In the genomic region with DNA sequence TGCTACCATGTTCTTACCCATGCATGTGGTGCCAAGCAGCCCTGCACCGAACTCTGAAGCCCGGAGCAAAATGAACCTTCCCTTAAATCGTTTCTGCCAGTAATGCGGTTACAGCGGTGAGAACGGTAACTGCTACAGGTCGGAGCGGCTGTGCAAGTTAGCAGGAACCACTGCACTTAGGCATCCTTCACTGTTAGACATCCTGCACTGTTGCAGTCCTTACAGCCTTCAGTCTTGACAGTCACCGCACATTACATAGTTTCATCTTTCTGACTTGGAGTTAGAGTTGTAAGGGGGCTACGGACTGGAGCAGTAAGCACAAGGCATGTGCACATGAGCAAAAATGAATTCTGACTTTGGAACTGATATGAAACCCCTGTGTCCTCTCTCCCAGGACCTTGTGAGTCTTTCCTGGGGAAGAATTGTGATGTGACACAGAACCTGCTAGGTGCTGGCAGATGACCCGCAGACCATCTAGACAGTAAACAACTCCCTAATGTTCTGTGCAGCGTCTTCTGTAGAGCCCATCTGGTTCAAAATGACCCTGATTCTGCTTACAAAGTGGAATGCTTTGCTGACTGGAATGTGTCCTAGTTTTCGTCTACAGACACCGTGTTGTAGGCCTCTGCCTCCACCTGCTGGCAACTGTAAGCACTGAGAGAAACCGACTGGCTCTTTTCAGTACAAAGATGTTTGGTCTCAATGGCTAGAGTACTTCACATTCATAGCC, we compare ENCODE assay signal across 8 mouse cellular contexts.
DNase-seq lines count a peak whose midpoint lies in the region; ATAC-seq and TF ChIP-seq lines count a peak whose summit lies in the region.

No protein-coding gene starts in this region.

- DNase-seq in liver, adult 2 months (ENCODE audit: extremely low read depth, low read depth, low spot score) = peak; percentile 9
- DNase-seq in liver, embryonic 11.5 days (ENCODE audit: low spot score) = no peak
- DNase-seq in embryo, embryonic 10 days (ENCODE audit: low spot score) = peak; percentile 85
- peak; percentile 61 for DNase-seq in gastrocnemius, postnatal 10 days
- DNase-seq in thymus, postnatal 4 days = peak; percentile 60

- no peak overlapping the region for H3K27ac ChIP-seq in liver, adult 2 months (replicated peaks; ENCODE audit: insufficient read depth, low read depth, low read length)
- H3K27ac ChIP-seq in liver, embryonic 11.5 days (ENCODE audit: low read depth, low read length) = no peak overlapping the region
- 0 out of 2 replicates have a peak overlapping the region, but pooled peaks have one; percentile 6 for H3K27ac ChIP-seq in kidney, embryonic 15.5 days
- H3K27ac ChIP-seq in limb, embryonic 13.5 days = peak overlapping the region; percentile 22; the same call in 1 of the 2 replicates
- 0 out of 2 replicates have a peak overlapping the region, but pooled peaks have one; percentile 33 for H3K27ac ChIP-seq in neural tube, embryonic 13.5 days (replicated peaks)

- H3K79me2 ChIP-seq in liver, adult 2 months (ENCODE audit: control insufficient read depth, insufficient read depth, low read length) = no peaks in the 10 kb centered on the region

- peaks cover 1% of the 10 kb centered on the region; the same call in 1 of the 2 replicates for H3K36me3 ChIP-seq in liver, adult 2 months (ENCODE audit: control insufficient read depth, insufficient read depth, low read length)
- H3K36me3 ChIP-seq in liver, embryonic 11.5 days (ENCODE audit: control insufficient read depth, insufficient read depth, low read length) = no peaks in the 10 kb centered on the region
- no peaks in the 10 kb centered on the region for H3K36me3 ChIP-seq in kidney, embryonic 15.5 days
- no peaks in the 10 kb centered on the region for H3K36me3 ChIP-seq in limb, embryonic 13.5 days
- no peaks in the 10 kb centered on the region for H3K36me3 ChIP-seq in neural tube, embryonic 13.5 days

- TF ChIP-seq POLR2A in liver, adult 2 months (IDR thresholded peaks at IDR 0.05; ENCODE audit: extremely low read depth, insufficient read depth, low read length) = no peak

- H3K4me2 ChIP-seq in liver, embryonic 11.5 days = no peak overlapping the region
- H3K4me2 ChIP-seq in kidney, embryonic 15.5 days = no peak overlapping the region
- no peak overlapping the region; the same call in 1 of the 2 replicates for H3K4me2 ChIP-seq in limb, embryonic 13.5 days (replicated peaks)
- no peak overlapping the region for H3K4me2 ChIP-seq in neural tube, embryonic 13.5 days

- no peaks in the 10 kb centered on the region for H3K9me3 ChIP-seq in liver, embryonic 11.5 days (ENCODE audit: control insufficient read depth, low read length)
- no peaks in the 10 kb centered on the region for H3K9me3 ChIP-seq in kidney, embryonic 15.5 days (replicated peaks)
- no peaks in the 10 kb centered on the region for H3K9me3 ChIP-seq in limb, embryonic 13.5 days
- H3K9me3 ChIP-seq in neural tube, embryonic 13.5 days = no peaks in the 10 kb centered on the region

- H3K9ac ChIP-seq in liver, adult 2 months (ENCODE audit: low read depth, low read length) = no peak overlapping the region
- H3K9ac ChIP-seq in liver, embryonic 11.5 days (ENCODE audit: low read depth, low read length) = no peak overlapping the region
- H3K9ac ChIP-seq in kidney, embryonic 15.5 days = no peak overlapping the region
- H3K9ac ChIP-seq in limb, embryonic 13.5 days = no peak overlapping the region
- peak overlapping the region; percentile 50; the same call in 1 of the 2 replicates for H3K9ac ChIP-seq in neural tube, embryonic 13.5 days

- WGBS in liver, adult 2 months = 71% methylated on average over 15 of the region's 15 CpGs
- WGBS in liver, embryonic 11.5 days = 67% methylated on average over 15 of the region's 15 CpGs
- WGBS in kidney, embryonic 15.5 days = 62% methylated on average over 15 of the region's 15 CpGs
- 56% methylated on average over 15 of the region's 15 CpGs for WGBS in limb, embryonic 13.5 days
- 64% methylated on average over 15 of the region's 15 CpGs for WGBS in neural tube, embryonic 13.5 days

- ATAC-seq in liver, embryonic 11.5 days (replicated peaks; ENCODE audit: low FRiP score) = no peak; the same call in 1 of the 2 replicates
- ATAC-seq in kidney, embryonic 15.5 days (replicated peaks; ENCODE audit: low FRiP score) = peak; percentile 78; the same call in 1 of the 2 replicates
- peak; percentile 71 for ATAC-seq in limb, embryonic 13.5 days (ENCODE audit: low FRiP score, low read depth)
- ATAC-seq in neural tube, embryonic 13.5 days (ENCODE audit: low read depth) = peak; percentile 87

- H3K4me1 ChIP-seq in liver, adult 2 months (ENCODE audit: control insufficient read depth, insufficient read depth, low read length) = no peaks in the 10 kb centered on the region
- no peaks in the 10 kb centered on the region for H3K4me1 ChIP-seq in liver, embryonic 11.5 days (replicated peaks; ENCODE audit: control insufficient read depth, insufficient read depth, low read length)
- H3K4me1 ChIP-seq in kidney, embryonic 15.5 days = 0 out of 2 replicates have a peak, but pooled peaks cover 9% of the 10 kb centered on the region
- peaks cover 23% of the 10 kb centered on the region for H3K4me1 ChIP-seq in limb, embryonic 13.5 days
- H3K4me1 ChIP-seq in neural tube, embryonic 13.5 days (replicated peaks) = peaks cover 14% of the 10 kb centered on the region

- TF ChIP-seq CTCF in liver, adult 2 months (IDR thresholded peaks at IDR 0.05; ENCODE audit: low read depth, low read length) = peak; percentile 56

- H3K4me3 ChIP-seq in liver, adult 2 months (ENCODE audit: insufficient read depth, low read depth, low read length) = no peak overlapping the region
- H3K4me3 ChIP-seq in liver, embryonic 11.5 days (ENCODE audit: low read depth, low read length) = no peak overlapping the region
- no peak overlapping the region for H3K4me3 ChIP-seq in kidney, embryonic 15.5 days (replicated peaks)
- no peak overlapping the region for H3K4me3 ChIP-seq in limb, embryonic 13.5 days
- no peak overlapping the region for H3K4me3 ChIP-seq in neural tube, embryonic 13.5 days

- H3K27me3 ChIP-seq in liver, adult 2 months (ENCODE audit: control insufficient read depth, insufficient read depth, low read length) = no peaks in the 10 kb centered on the region
- H3K27me3 ChIP-seq in liver, embryonic 11.5 days (replicated peaks; ENCODE audit: control insufficient read depth, insufficient read depth, low read length) = no peaks in the 10 kb centered on the region
- no peaks in the 10 kb centered on the region for H3K27me3 ChIP-seq in kidney, embryonic 15.5 days
- H3K27me3 ChIP-seq in limb, embryonic 13.5 days = no peaks in the 10 kb centered on the region
- no peaks in the 10 kb centered on the region for H3K27me3 ChIP-seq in neural tube, embryonic 13.5 days

Comparison
In these comparisons a context has a peak if more than half of its experiments do, and no peak if none do; other contexts are left out.
1. H3K27ac ChIP-seq: peak in kidney, embryonic 15.5 days (single experiment), limb, embryonic 13.5 days (single experiment) and neural tube, embryonic 13.5 days (single experiment); none in liver, adult 2 months (single experiment) and liver, embryonic 11.5 days (single experiment).